Mouse (Mus musculus) hematopoietic stem cell, adult 5-6 weeks (primary cell): ENCODE measurements around the gene Trip4. TPM values are rescaled to one million over a fixed set of nuclear protein-coding genes. Genes with fewer than 3 reads are reported as not detected.

Source experiments
- ATAC-seq, 2 experiments: fragments of 125-278 bp in 1 of 2; replicated peaks in 1 of 2; 2 replicates each; pipeline ENCODE4 v1.8.0; 2016 to 2017; ENCODE audit warnings: inconsistent platforms in 2 of 2, mild to moderate bottlenecking in 2 of 2, moderate number of reproducible peaks in 2 of 2, low read depth in 1 of 2, moderate TSS enrichment in 1 of 2; ENCODE audit not compliant: low FRiP score in 2 of 2, poor library complexity in 2 of 2, severe bottlenecking in 2 of 2, insufficient read depth in 1 of 2, low TSS enrichment in 1 of 2
- total RNA-seq: library from RNA; stranded (forward); fragments of 172-1452, 232-1000 nt; gene quantifications from 2 replicates; pipeline ENCODE4 v1.2.3, GENCODE M21; 2017

Gene Trip4
- total RNA-seq, 1 experiment from 2014 or later, result 24.4 TPM

DNA sequence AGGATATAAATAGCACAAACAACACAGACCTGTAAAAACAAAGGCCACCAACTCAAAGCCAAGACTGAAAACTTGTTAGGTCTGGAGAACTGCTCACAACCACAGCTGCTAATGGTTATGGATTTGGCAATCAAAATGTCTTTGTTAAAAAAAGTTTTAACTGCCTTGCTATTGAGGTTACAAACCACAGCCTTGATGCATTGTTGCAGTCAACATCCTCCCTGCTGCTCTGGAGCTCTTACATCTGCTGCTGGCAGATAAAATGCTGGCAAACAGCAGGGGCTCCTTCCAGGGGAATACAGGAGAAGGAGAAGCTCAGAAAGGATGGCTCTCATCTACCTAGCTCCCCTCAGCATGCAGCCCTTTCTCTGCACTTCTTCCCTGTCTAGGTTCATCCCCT is 60.4 kb downstream of the Trip4 start:
- peak in 1 of 2 experiments; percentile 33; a peak in 2 of 4 replicates for ATAC-seq

DNA sequence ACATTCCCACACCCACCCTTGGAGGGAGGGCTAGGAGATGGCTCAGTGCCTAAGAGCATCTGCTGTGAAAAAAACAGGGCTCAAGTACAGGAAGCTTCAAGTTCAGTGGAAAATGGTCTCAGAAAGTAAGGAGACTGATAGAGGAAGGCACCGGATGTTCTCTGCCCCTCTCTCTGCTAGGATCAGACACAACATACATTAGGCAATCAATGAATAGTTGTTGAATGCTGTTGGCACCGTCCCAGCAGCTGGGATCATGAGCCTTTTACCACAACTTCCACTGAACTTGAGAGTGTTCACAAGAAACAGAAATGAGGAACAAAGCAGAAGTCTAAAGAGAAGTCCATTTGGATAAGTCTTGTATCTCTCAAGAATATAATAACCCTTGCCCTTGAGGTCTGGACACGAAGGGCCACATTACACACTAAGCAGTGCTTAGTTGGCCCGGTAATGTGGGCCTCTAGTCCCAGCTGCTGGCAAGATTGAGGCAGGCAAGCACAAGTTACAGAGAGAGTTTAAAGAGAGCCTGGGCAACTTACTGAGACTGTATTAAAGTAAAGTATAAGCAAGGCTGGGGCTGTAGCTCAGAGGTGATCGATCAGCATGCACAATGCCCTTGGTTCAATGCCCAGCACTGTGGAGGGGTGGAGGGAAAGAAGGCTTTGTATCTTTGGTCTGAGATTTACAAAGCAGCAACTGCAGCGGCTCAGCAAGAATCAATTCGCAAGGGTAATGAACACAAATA is 64.0 kb downstream of the Trip4 start:
- peak; percentile 42 to 51 for ATAC-seq

DNA sequence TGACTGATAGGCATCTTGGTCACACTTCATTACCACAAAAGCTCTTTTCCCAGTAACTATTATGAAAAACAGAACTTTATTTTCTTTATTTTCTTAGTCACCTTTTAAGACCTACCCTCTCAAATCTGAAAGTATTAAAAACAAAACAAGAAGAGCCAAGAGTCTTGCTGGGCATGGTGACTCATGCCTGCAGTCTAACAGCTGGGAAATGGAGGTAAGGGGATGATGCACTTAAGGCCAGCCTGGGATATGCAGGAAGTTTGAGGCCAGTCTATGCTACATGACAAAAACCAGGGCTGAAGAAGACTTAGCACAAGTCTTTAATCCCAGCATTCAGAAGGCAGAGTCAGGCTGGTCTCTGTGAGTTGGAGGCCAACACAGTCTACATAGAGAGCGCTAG is 68.8 kb downstream of the Trip4 start:
- ATAC-seq, result no peak

DNA sequence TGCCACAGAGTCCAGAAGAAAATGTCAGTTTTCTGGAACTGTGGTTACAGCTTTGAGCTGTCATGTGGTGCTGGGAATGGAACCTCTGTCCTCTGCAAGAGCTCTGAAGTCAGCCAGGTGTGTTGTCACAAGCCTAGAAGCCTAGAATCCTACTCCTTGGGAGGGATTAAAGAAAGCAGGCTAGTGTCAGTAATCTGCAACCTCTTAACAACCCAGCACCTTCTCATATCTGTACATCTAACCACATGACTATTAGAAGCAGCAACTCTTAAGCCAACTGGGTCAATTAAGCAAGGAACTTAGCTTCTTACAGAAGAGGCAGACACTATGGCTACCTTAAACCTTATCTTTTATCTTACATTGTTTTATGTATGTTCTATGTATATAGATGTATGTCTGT is 71.7 kb downstream of the Trip4 start:
- ATAC-seq, result no peak

DNA sequence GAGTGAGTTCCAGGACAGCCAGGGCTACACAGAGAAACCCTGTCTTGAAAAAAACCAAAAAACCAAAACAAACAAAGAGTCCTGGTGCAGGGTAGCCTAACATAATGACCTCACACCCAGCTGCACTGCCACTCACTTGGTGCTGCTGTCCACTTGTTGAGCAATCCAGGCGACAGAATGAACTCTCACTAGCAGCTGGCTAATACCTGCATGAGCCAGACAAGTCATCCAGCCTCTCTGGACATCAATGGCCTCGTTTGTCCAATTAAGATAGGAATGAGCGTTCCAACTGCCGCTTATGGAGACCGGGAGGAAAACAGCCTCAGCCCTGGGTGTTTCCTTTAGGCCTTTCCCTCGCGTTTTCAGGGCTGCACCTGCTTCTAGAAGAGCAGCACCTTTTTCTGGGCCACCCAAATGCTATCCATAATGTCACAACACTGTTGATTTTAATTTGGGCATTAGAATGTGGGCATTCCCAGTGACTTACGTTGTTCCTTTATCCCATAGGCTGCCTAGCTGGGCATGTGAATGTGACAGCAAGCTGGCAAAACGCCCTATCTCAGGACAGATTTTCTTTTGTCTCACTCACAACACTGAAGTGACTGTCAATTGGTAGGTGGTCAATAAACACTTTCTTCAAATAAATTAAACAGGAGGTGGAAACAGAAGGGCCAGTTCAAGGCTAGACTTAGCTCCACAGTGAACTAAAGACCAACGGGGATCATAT is 73.8 kb downstream of the Trip4 start:
- ATAC-seq, result no peak

DNA sequence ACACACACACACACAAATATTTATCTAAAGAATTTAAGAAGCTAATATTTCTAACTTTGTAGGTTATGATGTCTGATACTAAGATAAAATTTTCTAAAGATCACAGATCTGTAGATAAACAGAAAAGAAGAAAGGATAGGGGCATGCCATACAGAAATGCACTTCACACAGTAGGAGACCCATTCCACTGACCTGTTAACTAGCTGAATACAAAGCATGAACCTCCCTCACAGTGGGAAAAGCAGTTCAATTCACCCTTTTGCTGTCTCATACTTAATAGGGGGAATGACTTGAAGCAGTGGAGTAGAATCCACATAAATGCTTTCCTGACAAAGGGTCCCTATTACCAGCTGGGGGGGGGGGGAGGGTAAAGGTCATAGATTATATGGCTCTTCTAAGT is 75.0 kb downstream of the Trip4 start:
- no peak for ATAC-seq

DNA sequence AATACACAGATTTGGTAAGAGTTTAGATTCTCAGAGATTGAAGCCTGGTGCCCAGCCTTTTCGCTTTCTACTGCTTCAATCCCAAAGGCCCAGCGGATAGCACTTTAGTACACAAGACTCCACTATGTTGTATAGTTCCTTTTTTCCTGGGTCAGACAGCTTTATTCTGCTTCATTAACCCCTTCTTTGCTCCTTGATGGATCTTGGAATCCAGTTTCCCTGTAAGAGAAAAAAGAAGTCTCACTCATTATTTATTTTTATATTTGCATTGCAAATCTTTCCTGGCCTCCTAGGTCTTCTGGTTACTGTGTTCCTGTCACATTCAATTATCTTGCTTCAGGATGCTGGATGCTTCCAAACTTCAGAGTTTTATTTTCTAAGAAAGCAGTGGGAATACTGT is 75.4 kb downstream of the Trip4 start:
- ATAC-seq, result no peak

DNA sequence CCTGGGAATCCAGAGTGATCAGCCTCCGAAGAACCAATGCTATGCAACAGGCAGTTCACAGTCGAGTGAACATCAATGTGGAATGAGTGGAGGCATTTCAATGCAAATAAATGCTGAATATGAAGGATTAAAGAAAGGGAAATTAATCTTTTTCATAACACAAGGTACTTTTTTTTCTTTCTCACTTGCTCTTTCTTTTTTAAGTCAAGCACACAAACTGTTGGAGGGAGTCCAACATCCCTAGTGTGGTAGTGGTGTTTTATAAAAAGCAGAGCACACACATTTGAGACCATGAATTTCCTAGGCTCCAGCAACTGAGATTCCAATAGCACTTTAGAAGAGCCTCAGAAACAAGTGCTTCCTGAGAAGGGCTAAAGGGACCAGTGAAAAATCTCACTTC is 76.6 kb downstream of the Trip4 start:
- no peak for ATAC-seq

DNA sequence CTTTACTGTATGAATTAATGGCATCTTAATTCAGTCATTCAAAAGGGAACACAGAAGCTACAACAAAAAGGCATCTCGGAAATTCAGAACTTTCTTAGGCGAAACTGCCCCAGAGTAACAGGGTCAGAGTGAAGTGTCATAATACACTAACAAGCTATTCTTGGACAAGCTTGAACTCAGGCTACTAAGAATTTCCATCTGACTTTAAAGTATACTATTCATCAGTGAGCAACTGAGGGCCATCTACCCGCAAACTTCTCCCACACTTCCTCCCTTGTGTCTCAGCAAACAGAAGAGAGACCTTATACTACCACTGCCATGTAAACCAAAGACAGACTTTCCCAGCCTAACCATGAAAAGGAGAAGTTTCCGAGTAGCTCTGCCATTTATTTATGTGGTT is 77.4 kb downstream of the Trip4 start:
- peak; percentile 46 to 55; a peak in 3 of 4 replicates for ATAC-seq

DNA sequence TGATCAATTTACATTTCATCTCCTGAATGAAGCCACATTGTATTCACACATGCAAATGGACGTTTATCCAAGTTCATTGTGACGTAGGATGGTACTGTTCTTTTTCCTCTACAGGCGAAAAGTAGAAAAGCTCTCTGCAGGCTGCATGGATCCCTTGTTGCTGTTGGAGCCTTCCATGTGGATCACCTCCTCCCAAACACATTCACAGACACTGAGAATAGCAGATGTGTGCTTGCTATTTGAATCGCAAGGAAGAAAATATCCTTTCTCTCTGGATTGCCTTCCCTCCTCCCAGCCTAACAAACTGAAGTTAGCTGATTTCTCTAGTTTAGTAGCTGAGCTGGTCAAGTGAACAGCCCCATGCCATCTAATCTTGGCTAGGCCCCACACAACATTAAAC is 78.3 kb downstream of the Trip4 start:
- no peak for ATAC-seq

DNA sequence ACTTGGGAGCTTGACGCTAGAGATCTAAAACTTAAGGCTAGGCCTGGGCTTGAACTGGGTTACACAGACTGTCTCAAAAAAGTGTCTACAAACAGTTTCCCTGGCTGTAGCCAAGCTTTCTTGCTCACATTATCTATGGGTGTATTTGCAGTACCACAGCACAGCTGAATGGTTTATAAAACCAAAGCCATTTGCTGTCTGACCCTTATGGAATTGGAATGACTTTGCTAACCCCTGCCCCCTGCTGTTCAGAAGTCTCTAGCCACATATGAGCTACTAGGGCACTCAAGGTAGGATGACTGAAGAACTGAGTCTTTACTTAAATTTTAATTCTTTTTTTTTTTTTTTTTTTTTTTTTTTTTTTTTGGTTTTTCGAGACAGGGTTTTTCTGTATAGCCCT is 79.2 kb downstream of the Trip4 start:
- ATAC-seq, result peak in 1 of 2 experiments; percentile 66; a peak in 2 of 4 replicates

DNA sequence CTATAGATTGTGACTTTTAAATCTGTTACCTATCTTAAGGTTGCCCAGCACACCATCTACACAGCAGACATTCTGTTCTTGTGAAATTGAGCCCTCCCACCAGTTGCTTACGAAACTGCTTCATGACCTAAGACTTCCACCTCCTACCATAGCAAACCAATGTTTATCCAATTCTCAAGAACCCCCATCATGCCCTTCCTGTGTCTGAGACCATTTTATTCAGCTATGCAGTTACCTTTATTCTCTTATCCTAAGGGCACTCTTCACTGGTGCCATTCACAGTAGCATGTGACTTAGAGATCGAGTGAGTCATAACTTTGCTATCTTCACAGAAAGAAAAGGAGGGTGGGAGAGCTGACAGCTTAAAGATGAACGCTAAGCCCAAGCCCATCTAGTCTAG is 80.1 kb downstream of the Trip4 start:
- no peak for ATAC-seq

DNA sequence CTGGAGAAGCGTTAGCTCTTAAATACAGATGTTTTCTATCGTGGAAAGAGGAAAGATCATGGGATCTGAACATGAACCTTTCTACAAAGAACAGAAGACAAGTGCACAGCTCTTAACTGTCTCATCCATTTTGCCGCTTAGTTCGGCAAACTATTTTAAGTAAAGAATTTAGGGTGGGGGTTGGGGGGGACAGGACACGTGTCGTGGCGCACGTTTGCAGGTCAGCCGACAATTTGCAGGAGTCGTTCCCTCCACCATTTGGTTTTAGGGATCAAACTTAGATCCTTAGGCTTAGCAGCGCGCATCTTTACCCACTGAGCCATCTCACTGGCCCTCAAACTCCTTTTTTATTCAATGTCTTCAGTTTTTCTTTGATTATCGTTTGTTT is 80.6 kb downstream of the Trip4 start:
- no peak for ATAC-seq

DNA sequence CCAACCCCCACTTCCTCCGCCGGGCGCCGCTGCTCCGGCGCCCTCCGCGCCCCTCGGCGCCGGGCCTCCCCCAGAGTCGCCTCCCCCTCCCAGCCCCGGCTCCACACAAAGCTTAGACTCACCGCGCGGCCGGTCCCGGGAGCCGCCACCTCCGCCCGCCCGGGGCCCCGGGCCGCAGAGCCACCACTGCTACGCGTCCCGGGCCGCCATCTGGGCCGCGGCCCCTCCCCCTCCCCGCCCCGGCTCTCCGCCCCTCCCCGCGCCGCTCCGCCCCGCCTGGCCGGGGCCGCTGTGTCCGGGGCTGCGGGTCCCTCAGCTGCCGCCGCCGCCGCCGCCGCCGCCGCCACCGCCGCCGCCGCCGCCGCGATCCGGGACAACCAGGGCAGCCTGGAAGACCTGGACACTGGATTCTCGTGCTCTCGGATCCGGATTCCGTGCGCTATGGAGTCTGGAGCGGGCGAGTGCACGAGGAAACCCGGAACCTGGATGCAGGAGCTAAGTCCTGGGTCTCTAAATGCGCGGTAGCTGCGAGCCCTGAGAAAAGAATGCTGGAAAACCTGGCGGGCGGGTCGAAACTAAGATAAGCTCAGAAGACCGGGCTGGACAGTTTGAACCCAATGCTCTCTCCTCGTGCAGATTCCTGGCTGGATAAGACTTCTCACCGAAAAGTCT is 81.1 kb downstream of the Trip4 start, which contains the start of gene Zfp609:
TSS of gene Zfp609 (minus strand) at position 221 of the 672 bp plus-strand sequence.
- ATAC-seq, result peak; percentile 44 to 75; a peak in 2 of 4 replicates

DNA sequence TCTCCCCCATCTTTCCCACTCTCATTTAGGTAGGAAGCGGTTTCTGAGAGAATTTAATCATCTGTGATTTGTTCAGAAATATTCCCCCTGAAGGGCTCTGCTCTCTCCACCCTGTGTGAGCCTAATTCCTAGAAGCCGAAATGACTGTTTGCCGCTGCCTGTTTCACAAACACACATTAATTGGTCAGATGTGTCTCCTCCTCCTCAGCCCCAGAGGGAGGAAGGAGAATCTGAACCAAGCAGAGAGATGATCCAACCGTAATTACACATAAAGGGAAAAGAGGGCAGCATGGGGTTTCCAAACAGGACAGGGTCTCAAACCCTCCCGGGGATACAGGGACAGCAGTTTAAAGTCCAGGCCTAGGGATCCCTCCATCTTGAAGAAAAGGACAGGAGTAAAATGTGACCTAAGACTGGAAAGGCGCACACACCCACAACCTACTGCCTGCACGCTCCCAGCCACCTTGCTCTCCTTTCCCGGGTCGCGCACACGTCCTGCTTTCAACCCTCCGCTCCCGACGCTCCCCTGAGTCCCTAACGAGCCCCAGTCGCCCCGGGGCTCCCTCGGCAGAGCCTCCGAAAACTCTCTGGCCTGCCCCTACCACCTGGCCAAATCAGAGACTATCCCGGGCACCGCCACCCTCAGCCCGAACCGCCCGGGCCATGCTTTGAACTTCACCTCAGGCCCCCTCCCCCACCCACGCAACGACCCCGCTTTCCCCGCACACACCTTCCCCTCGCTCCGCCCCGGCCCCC is 81.8 kb downstream of the Trip4 start:
- ATAC-seq, result peak; percentile 17 to 33; a peak in 1 of 4 replicates

DNA sequence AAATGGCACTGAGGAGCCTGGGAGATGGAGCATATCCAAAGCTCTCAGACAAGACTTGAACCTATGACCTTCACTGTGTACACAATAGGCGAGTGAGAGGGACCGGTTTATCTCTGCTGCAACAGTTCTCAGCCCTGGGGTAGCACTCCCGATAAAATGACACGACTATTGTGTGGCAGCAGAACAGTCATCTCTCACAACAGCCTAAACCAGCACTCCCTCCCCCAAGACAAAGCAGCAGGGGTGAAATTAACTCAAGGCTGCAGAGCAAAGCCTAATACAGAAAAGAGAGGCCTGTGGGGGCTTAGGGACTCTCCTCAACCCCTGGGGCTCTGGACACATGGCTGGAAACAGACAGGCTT is 82.4 kb downstream of the Trip4 start:
- ATAC-seq, result no peak

DNA sequence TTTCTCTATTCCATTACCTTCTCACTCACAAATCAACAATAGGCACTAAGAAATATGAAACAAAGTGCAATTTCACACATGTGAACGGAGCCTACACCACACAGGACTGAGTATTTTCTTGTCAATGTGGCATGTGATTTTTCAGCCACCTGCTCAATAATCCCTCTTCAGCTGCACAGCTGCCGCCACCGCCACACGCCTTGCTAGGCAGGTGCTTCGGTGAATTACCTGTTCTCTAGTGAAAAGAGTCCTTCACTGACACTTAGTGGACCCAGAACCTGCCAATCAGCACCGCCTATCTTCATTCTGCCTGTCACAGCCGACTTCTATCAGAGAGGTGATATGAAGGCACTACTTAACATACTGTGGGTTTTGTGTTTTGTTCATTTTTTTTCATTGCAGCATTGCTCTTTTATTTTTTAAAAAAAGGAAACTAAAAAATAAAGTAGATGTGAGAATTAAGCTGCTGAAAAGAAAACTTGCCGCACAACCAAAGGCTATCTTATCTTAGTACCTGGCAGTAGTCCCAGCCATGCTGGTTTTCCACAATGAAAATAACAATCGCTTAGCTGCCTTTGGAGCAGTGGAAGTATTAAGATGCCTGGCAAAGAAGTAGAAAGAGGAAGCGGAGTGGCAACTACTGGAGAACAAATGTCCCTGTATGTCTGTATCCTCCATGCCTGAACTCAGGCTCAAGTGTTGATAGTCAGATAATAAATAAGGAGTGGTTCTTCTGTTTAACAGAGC is 84.7 kb downstream of the Trip4 start:
- ATAC-seq, result no peak
